Comparison of ENCODE assay signal across 9 mouse cellular contexts in genomic region chr1:62783354-62784083, GRCm38 (mm10).
DNase-seq lines count a peak whose midpoint lies in the region; ATAC-seq and TF ChIP-seq lines count a peak whose summit lies in the region.
"Had no signal": no experiment of that assay in that cellular context is flagged by ENCODE, and none has a peak within 500 bp of the region (broad histone marks: within the 10 kb centered on the region; RNA-seq: fewer than 3 reads in every experiment).

No protein-coding gene starts in this region.

- no peaks in the 10 kb centered on the region for H3K9me3 ChIP-seq in hindbrain, embryonic 13.5 days
- H3K9me3 ChIP-seq: embryonic facial prominence, embryonic 13.5 days had no signal

- TF ChIP-seq POLR2A in brain, embryonic 14.5 days (IDR thresholded peaks at IDR 0.05; ENCODE audit: borderline replicate concordance, extremely low read depth, insufficient read depth, insufficient read length, poor library complexity, severe bottlenecking): no peak

- WGBS in hindbrain, embryonic 13.5 days: 45% methylated on average over 18 of the region's 18 CpGs

- TF ChIP-seq CTCF in brain, embryonic 14.5 days (IDR thresholded peaks at IDR 0.05; ENCODE audit: borderline replicate concordance, extremely low read depth, insufficient read depth, insufficient read length): 0 out of 2 replicates have a peak, but pooled peaks have one; percentile 28

- peak overlapping the region; percentile 79 for H3K27ac ChIP-seq in hindbrain, embryonic 13.5 days
- H3K27ac ChIP-seq: embryonic facial prominence, embryonic 13.5 days had no signal

- intact Hi-C loops in gastrocnemius, postnatal 14 days (cut with DNase I; ENCODE audit: low total_unique reads): loop anchor here (10.0 kb wide), 1 partner anchor 181 kb away; no protein-coding TSS in a partner anchor

- H3K4me1 ChIP-seq in hindbrain, embryonic 13.5 days (replicated peaks): peaks cover 32% of the 10 kb centered on the region

- peaks cover 36% of the 10 kb centered on the region for H3K36me3 ChIP-seq in hindbrain, embryonic 13.5 days

- ATAC-seq in hindbrain, embryonic 13.5 days (ENCODE audit: low FRiP score): peak; percentile 35; the same call in 1 of the 2 replicates
- no peak for ATAC-seq in frontal cortex, adult (ENCODE audit: low TSS enrichment)

- no peak overlapping the region for H3K9ac ChIP-seq in hindbrain, embryonic 13.5 days
- H3K9ac ChIP-seq: embryonic facial prominence, embryonic 13.5 days had no signal

- no peak overlapping the region for H3K4me3 ChIP-seq in hindbrain, embryonic 13.5 days
- H3K4me3 ChIP-seq: embryonic facial prominence, embryonic 13.5 days had no signal

- 0 out of 2 replicates have a peak, but pooled peaks cover 6% of the 10 kb centered on the region for H3K27me3 ChIP-seq in hindbrain, embryonic 13.5 days

- DNase-seq in gastrocnemius, postnatal 14 days: peak; percentile 36
- DNase-seq in gastrocnemius, postnatal 4 days (ENCODE audit: low spot score in 2 of 2): no peak
- peak; percentile 32 for DNase-seq in 3134 (ENCODE audit: extremely low read depth, insufficient read length, low spot score)
- DNase-seq in brain, embryonic 14.5 days (ENCODE audit: low read depth): peak; percentile 78
- DNase-seq in heart, adult 8-10 months (ENCODE audit: low spot score): no peak
- DNase-seq in layer of hippocampus, postnatal 36 days: no peak

- no peak overlapping the region; the same call in 1 of the 2 replicates for H3K4me2 ChIP-seq in hindbrain, embryonic 13.5 days
- H3K4me2 ChIP-seq: embryonic facial prominence, embryonic 13.5 days had no signal

Comparison
In these comparisons a context has a peak if more than half of its experiments do, and no peak if none do; other contexts are left out.
1. DNase-seq: peak in gastrocnemius, postnatal 14 days (single experiment), 3134 (single experiment) and brain, embryonic 14.5 days (single experiment); none in gastrocnemius, postnatal 4 days (0 of 2), heart, adult 8-10 months (single experiment) and layer of hippocampus, postnatal 36 days (0 of 2).